25 mouse cellular contexts compared by ENCODE assay signal in genomic region chr3:126657895-126658294, GRCm38 (mm10).
DNase-seq lines count a peak whose midpoint lies in the region; ATAC-seq lines count a peak whose summit lies in the region.
"Had no signal": no experiment of that assay in that cellular context is flagged by ENCODE, and none has a peak within 500 bp of the region (broad histone marks: within the 10 kb centered on the region; RNA-seq: fewer than 3 reads in every experiment).

No protein-coding gene starts in this region.

- peak overlapping the region; percentile 33; the same call in 1 of the 2 replicates for H3K27ac ChIP-seq in heart, embryonic 13.5 days (replicated peaks)
- H3K27ac ChIP-seq: forebrain, embryonic 10.5 days; hindbrain, embryonic 13.5 days; kidney, embryonic 15.5 days; limb, embryonic 12.5 days; neural tube, embryonic 15.5 days had no signal

- H3K27me3 ChIP-seq in heart, embryonic 13.5 days (replicated peaks) = no peaks in the 10 kb centered on the region
- H3K27me3 ChIP-seq: hindbrain, embryonic 13.5 days; kidney, embryonic 15.5 days; limb, embryonic 12.5 days; neural tube, embryonic 15.5 days had no signal

- no peaks in the 10 kb centered on the region for H3K9me3 ChIP-seq in heart, embryonic 13.5 days
- H3K9me3 ChIP-seq: forebrain, embryonic 10.5 days; hindbrain, embryonic 13.5 days; kidney, embryonic 15.5 days; limb, embryonic 12.5 days; neural tube, embryonic 15.5 days had no signal

- ATAC-seq in heart, embryonic 13.5 days (ENCODE audit: extremely low read depth, insufficient number of reproducible peaks, low FRiP score, low TSS enrichment) = no peak
- ATAC-seq in common myeloid progenitor, adult 5-6 weeks (replicated peaks; ENCODE audit: low read depth, poor library complexity, severe bottlenecking) = peak; percentile 55
- ATAC-seq: forebrain, embryonic 16.5 days; intestine, embryonic 16.5 days; liver, postnatal 0 days; lung, postnatal 0 days had no signal

- no peak overlapping the region for H3K4me2 ChIP-seq in heart, embryonic 13.5 days
- H3K4me2 ChIP-seq: hindbrain, embryonic 13.5 days; kidney, embryonic 15.5 days; limb, embryonic 12.5 days; liver, embryonic 11.5 days; midbrain, embryonic 11.5 days; neural tube, embryonic 15.5 days had no signal

- H3K4me3 ChIP-seq in heart, embryonic 13.5 days = no peak overlapping the region
- H3K4me3 ChIP-seq: forebrain, embryonic 10.5 days; hindbrain, embryonic 13.5 days; kidney, embryonic 15.5 days; limb, embryonic 12.5 days; neural tube, embryonic 15.5 days had no signal

- peaks cover 74% of the 10 kb centered on the region for H3K4me1 ChIP-seq in heart, embryonic 13.5 days
- H3K4me1 ChIP-seq: hindbrain, embryonic 13.5 days had no signal

- no peak overlapping the region for H3K9ac ChIP-seq in heart, embryonic 13.5 days
- H3K9ac ChIP-seq: hindbrain, embryonic 13.5 days; kidney, embryonic 15.5 days; limb, embryonic 12.5 days; liver, postnatal 0 days; neural tube, embryonic 15.5 days had no signal

- no peak for DNase-seq in heart, adult 8-10 months (ENCODE audit: low spot score)
- peak; percentile 35 for DNase-seq in thymus, postnatal 14 days
- no peak for DNase-seq in thymus, adult 18-20 months
- DNase-seq in naive thymus-derived CD4-positive, alpha-beta T cell, adult 2 months (ENCODE audit: low read depth) = peak; percentile 44
- DNase-seq in gastrocnemius, postnatal 10 days = no peak
- no peak for DNase-seq in MN1 (ENCODE audit: low spot score)
- DNase-seq: adrenal gland, postnatal 36 days; cerebellum, adult 9-11 months; kidney, postnatal 36 days; layer of hippocampus, postnatal 36 days; liver, postnatal 0 days; right cerebral cortex, adult 18-20 months; right cerebral cortex, postnatal 4 days had no signal

- no peaks in the 10 kb centered on the region for H3K36me3 ChIP-seq in heart, embryonic 13.5 days
- H3K36me3 ChIP-seq: forebrain, embryonic 10.5 days; hindbrain, embryonic 13.5 days; kidney, embryonic 15.5 days; limb, embryonic 12.5 days; neural tube, embryonic 15.5 days had no signal

- WGBS in heart, embryonic 13.5 days = 47% methylated on average over 4 of the region's 4 CpGs

Comparison
In these comparisons a context has a peak if more than half of its experiments do, and no peak if none do; other contexts are left out.
1. DNase-seq: peak in thymus, postnatal 14 days (single experiment) and naive thymus-derived CD4-positive, alpha-beta T cell, adult 2 months (single experiment); none in heart, adult 8-10 months (single experiment), thymus, adult 18-20 months (0 of 2), gastrocnemius, postnatal 10 days (single experiment) and MN1 (single experiment).